Mouse (Mus musculus): Measurements from ENCODE around the gene Cpvl. TPM values are rescaled to one million over a fixed set of nuclear protein-coding genes. Genes with fewer than 3 reads are reported as not detected.

Gene Cpvl
- total and polyA plus RNA-seq, 2 experiments from 2014 or later: 0.10 TPM; not detected in 1

DNA sequence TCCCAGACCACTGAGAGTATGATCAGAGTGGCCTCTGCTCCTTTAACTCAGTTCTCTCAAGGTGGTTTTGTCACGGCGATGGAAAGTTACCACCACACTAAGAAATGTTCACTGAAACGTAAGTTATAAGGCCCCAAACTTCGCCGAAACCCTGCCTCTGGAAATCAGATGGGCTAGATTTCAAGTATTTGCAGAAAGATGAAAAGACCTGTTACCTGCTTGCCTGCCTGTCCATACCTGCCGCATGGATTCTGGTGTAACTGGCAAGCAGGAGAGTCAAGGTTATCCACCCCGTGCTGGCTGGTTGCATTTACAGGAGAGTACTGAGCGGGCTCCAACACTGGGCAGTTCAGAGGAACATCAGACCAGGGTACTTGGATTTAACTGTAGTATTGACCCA, 98.9 kb downstream of the Cpvl start:
- WGBS: 95% methylated on average over 8 of the region's 8 CpGs
- no peak for TF ChIP-seq CTCF (IDR thresholded peaks at IDR 0.05)
- DNase-seq (ENCODE audit: low spot score) (no peak), ATAC-seq (ENCODE audit: low FRiP score) (no peak)
- Histone ChIP-seq H3K27ac (ENCODE audit: low read depth, low read length) (no peak overlapping the region), H3K27me3 (ENCODE audit: insufficient read depth, low read length) (no peaks in the 10 kb centered on the region), H3K9me3 (ENCODE audit: low read length) (no peaks in the 10 kb centered on the region), H3K4me2 (ENCODE audit: low read depth, low read length, poor library complexity, severe bottlenecking) (no peak overlapping the region), H3K4me1 (ENCODE audit: insufficient read depth, low read length) (peaks cover 9% of the 10 kb centered on the region), H3K9ac (replicated peaks; ENCODE audit: low read length, poor library complexity, severe bottlenecking) (no peak overlapping the region), H3K4me3 (ENCODE audit: low read depth, low read length) (no peak overlapping the region), H3K36me3 (ENCODE audit: insufficient read depth, low read length) (no peaks in the 10 kb centered on the region)

DNA sequence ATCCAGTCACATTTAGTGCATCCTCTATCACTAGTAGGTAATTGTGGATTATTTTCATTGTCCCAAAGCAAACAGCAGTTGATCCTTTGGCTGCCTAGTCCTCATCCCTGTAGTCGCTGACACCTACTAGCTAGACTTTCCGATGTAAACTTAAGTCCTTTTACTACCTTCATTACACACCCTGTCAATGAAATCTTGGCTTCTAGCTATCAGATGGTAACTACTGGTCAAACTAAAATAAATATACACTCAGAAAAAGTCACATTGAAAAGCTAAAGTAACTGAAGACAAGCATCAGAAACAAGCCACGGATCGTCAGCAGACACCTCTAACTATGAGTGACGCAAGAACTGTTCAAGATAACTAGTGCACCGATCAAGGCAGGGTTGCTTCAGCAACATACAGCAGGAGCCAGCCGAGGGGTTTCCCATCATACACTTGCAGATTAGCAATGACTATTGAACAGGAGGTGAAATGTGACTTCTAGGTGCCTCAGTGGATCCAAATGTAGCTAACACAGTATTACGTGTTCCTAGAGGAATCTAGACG, 103.5 kb downstream of the Cpvl start:
- Histone ChIP-seq H3K9ac (replicated peaks; ENCODE audit: low read length, poor library complexity, severe bottlenecking) (no peak overlapping the region), H3K4me1 (ENCODE audit: insufficient read depth, low read length) (no peaks in the 10 kb centered on the region), H3K4me3 (ENCODE audit: low read depth, low read length) (no peak overlapping the region), H3K27ac (ENCODE audit: low read depth, low read length) (no peak overlapping the region), H3K36me3 (ENCODE audit: insufficient read depth, low read length) (no peaks in the 10 kb centered on the region), H3K9me3 (ENCODE audit: low read length) (no peaks in the 10 kb centered on the region), H3K27me3 (ENCODE audit: insufficient read depth, low read length) (no peaks in the 10 kb centered on the region), H3K4me2 (ENCODE audit: low read depth, low read length, poor library complexity, severe bottlenecking) (no peak overlapping the region)
- DNase-seq (ENCODE audit: low spot score) (no peak), ATAC-seq (ENCODE audit: low FRiP score) (no peak)
- TF ChIP-seq CTCF (IDR thresholded peaks at IDR 0.05): no peak
- 88% methylated on average over 9 of the region's 9 CpGs for WGBS

DNA sequence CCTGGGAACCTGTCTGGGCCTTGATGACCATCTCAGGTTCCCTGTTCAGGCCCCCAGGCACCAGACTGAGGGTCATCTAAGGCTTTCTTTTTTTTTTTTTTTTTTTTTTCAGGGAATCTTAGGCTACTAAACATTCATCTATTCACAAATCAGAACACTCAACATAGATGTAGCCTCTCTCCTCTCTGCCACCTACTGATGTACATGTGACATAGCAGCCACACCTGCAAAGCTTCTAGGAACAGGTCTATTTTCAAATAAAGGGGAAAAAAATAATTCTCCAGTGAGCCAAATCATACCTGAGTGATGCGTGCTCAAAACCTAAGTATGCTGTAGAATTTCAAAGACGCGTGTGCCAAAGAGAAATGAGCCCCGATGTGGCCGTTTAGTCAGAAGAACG, 106.6 kb downstream of the Cpvl start:
- TF ChIP-seq CTCF (IDR thresholded peaks at IDR 0.05): peak; percentile 45
- H3K27me3 ChIP-seq (ENCODE audit: insufficient read depth, low read length): no peaks in the 10 kb centered on the region
- no peak overlapping the region for H3K9ac ChIP-seq (replicated peaks; ENCODE audit: low read length, poor library complexity, severe bottlenecking)
- no peak overlapping the region for H3K4me2 ChIP-seq (ENCODE audit: low read depth, low read length, poor library complexity, severe bottlenecking)
- no peak overlapping the region for H3K27ac ChIP-seq (ENCODE audit: low read depth, low read length)
- DNase-seq (ENCODE audit: low spot score) (no peak), ATAC-seq (ENCODE audit: low FRiP score) (no peak)
- 95% methylated on average over 6 of the region's 6 CpGs for WGBS
- H3K9me3 ChIP-seq (ENCODE audit: low read length): no peaks in the 10 kb centered on the region
- H3K4me3 ChIP-seq (ENCODE audit: low read depth, low read length): no peak overlapping the region
- no peaks in the 10 kb centered on the region for H3K36me3 ChIP-seq (ENCODE audit: insufficient read depth, low read length)
- H3K4me1 ChIP-seq (ENCODE audit: insufficient read depth, low read length): no peaks in the 10 kb centered on the region

DNA sequence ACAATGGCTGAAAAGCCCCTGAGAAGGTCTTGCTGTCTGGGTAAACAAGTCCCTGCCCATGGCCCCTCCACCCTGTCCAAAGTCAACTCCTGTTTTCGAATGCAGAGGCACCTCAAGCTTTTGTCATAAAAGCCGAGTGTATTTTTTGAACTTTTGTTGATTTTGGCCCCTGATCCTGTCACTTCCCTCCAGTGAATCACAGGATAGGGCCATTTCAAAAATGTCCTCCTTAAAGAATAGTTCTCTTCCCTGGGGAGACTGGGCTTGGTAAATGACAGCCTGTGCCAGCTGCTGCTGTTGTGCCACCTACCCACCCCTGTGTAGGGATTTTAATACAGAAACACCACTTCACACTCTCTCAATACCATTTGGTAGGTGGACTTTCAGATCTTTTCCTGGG, 115.5 kb downstream of the Cpvl start:
- no peak for ATAC-seq (ENCODE audit: low FRiP score)
- H3K4me1 ChIP-seq (ENCODE audit: insufficient read depth, low read length): no peaks in the 10 kb centered on the region
- no peak for TF ChIP-seq CTCF (IDR thresholded peaks at IDR 0.05)

DNA sequence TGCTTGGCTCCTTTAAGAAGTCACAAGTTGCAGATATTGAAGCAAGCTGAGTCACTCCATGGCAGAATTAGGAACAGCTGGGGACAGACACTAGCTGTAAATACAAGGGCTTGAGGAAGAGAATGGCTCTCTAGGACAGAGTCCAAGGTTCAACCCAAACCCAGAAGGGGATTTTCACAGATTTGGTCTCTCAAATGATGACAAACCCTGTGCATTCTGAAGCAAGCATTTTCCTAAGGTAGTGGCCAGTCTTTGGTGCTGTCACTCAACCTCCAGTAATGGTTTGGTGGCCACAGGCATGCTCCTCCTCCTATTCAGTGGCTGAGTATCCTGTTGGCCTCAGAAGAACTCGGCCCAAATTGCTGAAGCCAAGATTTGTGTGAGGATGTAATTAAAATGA, 119.4 kb downstream of the Cpvl start:
- Histone ChIP-seq H3K27ac (ENCODE audit: low read depth, low read length) (no peak overlapping the region), H3K9ac (replicated peaks; ENCODE audit: low read length, poor library complexity, severe bottlenecking) (no peak overlapping the region), H3K4me3 (ENCODE audit: low read depth, low read length) (no peak overlapping the region), H3K27me3 (ENCODE audit: insufficient read depth, low read length) (no peaks in the 10 kb centered on the region), H3K4me2 (ENCODE audit: low read depth, low read length, poor library complexity, severe bottlenecking) (no peak overlapping the region), H3K36me3 (ENCODE audit: insufficient read depth, low read length) (no peaks in the 10 kb centered on the region), H3K9me3 (ENCODE audit: low read length) (no peaks in the 10 kb centered on the region), H3K4me1 (ENCODE audit: insufficient read depth, low read length) (no peaks in the 10 kb centered on the region)
- no peak for ATAC-seq (ENCODE audit: low FRiP score)
- TF ChIP-seq CTCF (IDR thresholded peaks at IDR 0.05): no peak
- no peak for DNase-seq (ENCODE audit: low spot score)
- WGBS: 25% methylated on average over 1 of the region's 1 CpGs

More for the DNA sequence above, 115.5 kb downstream of the Cpvl start:
- H3K27me3 ChIP-seq (ENCODE audit: insufficient read depth, low read length): no peaks in the 10 kb centered on the region
- H3K36me3 ChIP-seq (ENCODE audit: insufficient read depth, low read length): no peaks in the 10 kb centered on the region
- H3K27ac ChIP-seq (ENCODE audit: low read depth, low read length): no peak overlapping the region
- WGBS: 70% methylated on average over 2 of the region's 2 CpGs
- H3K9me3 ChIP-seq (ENCODE audit: low read length): no peaks in the 10 kb centered on the region
- no peak overlapping the region for H3K4me2 ChIP-seq (ENCODE audit: low read depth, low read length, poor library complexity, severe bottlenecking)
- H3K9ac ChIP-seq (replicated peaks; ENCODE audit: low read length, poor library complexity, severe bottlenecking): no peak overlapping the region
- no peak overlapping the region for H3K4me3 ChIP-seq (ENCODE audit: low read depth, low read length)
- DNase-seq (ENCODE audit: low spot score): no peak

DNA sequence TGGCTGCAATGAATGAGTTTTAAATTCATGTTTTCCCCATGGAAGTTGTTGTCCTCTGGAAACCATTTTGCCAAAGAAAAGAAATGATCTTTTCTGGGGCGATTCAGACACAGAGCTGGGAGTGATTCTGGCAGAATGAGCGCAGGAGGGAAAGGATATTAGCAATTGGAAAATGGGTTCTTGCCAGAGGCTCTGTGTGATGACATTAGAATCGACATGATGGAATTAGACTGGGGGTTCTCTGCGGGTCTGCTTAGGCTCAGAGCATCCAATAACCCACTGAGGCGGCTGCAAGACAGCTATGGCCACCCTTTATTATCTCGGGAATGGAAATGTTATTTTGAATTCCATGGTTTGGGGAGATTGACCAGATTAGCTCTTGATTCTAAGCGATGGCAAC, 120.6 kb downstream of the Cpvl start:
- Histone ChIP-seq H3K4me1 (ENCODE audit: insufficient read depth, low read length) (no peaks in the 10 kb centered on the region), H3K4me3 (ENCODE audit: low read depth, low read length) (no peak overlapping the region), H3K36me3 (ENCODE audit: insufficient read depth, low read length) (no peaks in the 10 kb centered on the region), H3K4me2 (ENCODE audit: low read depth, low read length, poor library complexity, severe bottlenecking) (no peak overlapping the region), H3K9me3 (ENCODE audit: low read length) (no peaks in the 10 kb centered on the region), H3K27ac (ENCODE audit: low read depth, low read length) (no peak overlapping the region), H3K27me3 (ENCODE audit: insufficient read depth, low read length) (no peaks in the 10 kb centered on the region), H3K9ac (replicated peaks; ENCODE audit: low read length, poor library complexity, severe bottlenecking) (no peak overlapping the region)
- 53% methylated on average over 7 of the region's 7 CpGs for WGBS
- DNase-seq (ENCODE audit: low spot score): peak; percentile 32
- no peak for TF ChIP-seq CTCF (IDR thresholded peaks at IDR 0.05)
- no peak for ATAC-seq (ENCODE audit: low FRiP score)

All from midbrain, postnatal 0 days (tissue).